Mouse (Mus musculus) liver, adult 2 months (tissue): Measurements from ENCODE around the gene Noxo1. TPM values are rescaled to one million over a fixed set of nuclear protein-coding genes. Genes with fewer than 3 reads are reported as not detected.
"Not testable (repeated sequence)": the region's sequence is repeated elsewhere in the genome, so short reads cannot be mapped to it uniquely, and the experiment has no call there.

ENCODE experiments used
- DNase-seq: peaks from one replicate; pipeline ENCODE4 v3.0.0-alpha.2; 2011; ENCODE audit warnings: low read depth, low spot score; ENCODE audit errors: extremely low read depth
- H3K27ac ChIP-seq: fragments of 200-500 bp; replicated peaks from 2 replicates; pipeline ENCODE4 v1.5.1; 2012; ENCODE audit warnings: low read depth, mild to moderate bottlenecking, control low read depth, inconsistent platforms, low read length; ENCODE audit not compliant: insufficient read depth
- H3K27me3 ChIP-seq: fragments of 200-500 bp; 2 replicates; pipeline ENCODE4 v1.6.1; 2012; ENCODE audit warnings: mild to moderate bottlenecking, moderate library complexity, low read length, inconsistent platforms; ENCODE audit not compliant: control insufficient read depth, insufficient read depth
- H3K36me3 ChIP-seq: fragments of 200-500 bp; 2 replicates; pipeline ENCODE4 v1.6.1; 2012; ENCODE audit warnings: low read length, inconsistent platforms; ENCODE audit not compliant: control insufficient read depth, insufficient read depth
- H3K4me1 ChIP-seq: fragments of 200-500 bp; 2 replicates; pipeline ENCODE4 v1.6.1; 2011; ENCODE audit warnings: low read length; ENCODE audit not compliant: control insufficient read depth, insufficient read depth
- H3K4me3 ChIP-seq: fragments of 200-500 bp; 2 replicates; pipeline ENCODE4 v1.5.1; 2011; ENCODE audit warnings: low read depth, mild to moderate bottlenecking, control low read depth, low read length, moderate library complexity; ENCODE audit not compliant: insufficient read depth
- H3K79me2 ChIP-seq: fragments of 200-500 bp; 2 replicates; pipeline ENCODE4 v1.6.1; 2012; ENCODE audit warnings: inconsistent platforms, mild to moderate bottlenecking, low read length, moderate library complexity; ENCODE audit not compliant: control insufficient read depth, insufficient read depth
- H3K9ac ChIP-seq: fragments of 200-500 bp; 2 replicates; pipeline ENCODE4 v1.6.1; 2012; ENCODE audit warnings: low read depth, mild to moderate bottlenecking, control low read depth, inconsistent platforms, low read length
- CTCF ChIP-seq: fragments of 200-500 bp; IDR thresholded peaks from 2 replicates; pipeline ENCODE4 v1.5.1; 2011; ENCODE audit warnings: low read depth, low read length, control low read depth
- POLR2A ChIP-seq: fragments of 200-500 bp; IDR thresholded peaks from 2 replicates; pipeline ENCODE4 v1.6.1; 2011; ENCODE audit warnings: low read length, control low read depth; ENCODE audit not compliant: insufficient read depth; ENCODE audit errors: extremely low read depth
- WGBS: fragments of 180-500 bp; shearing (Covaris S2); methylation state at CpG from one replicate; pipeline ENCODE4 v1.1.7; 2018; 5-methylcytosine and 5-hydroxymethylcytosine counted together
- polyA plus RNA-seq: library from polyadenylated mRNA; depleted of rRNA; stranded (reverse); fragments of >200 nt; gene quantifications from 2 replicates; pipeline ENCODE4 v1.2.3, GENCODE M21; 2012
- total RNA-seq: library from RNA; depleted of rRNA; stranded (reverse); fragments of >200 nt; gene quantifications from 2 replicates; pipeline ENCODE4 v1.2.3, GENCODE M21; 2014

The Noxo1 gene
- total and polyA plus RNA-seq, 2 experiments = 0.37 to 2.7 TPM

DNA sequence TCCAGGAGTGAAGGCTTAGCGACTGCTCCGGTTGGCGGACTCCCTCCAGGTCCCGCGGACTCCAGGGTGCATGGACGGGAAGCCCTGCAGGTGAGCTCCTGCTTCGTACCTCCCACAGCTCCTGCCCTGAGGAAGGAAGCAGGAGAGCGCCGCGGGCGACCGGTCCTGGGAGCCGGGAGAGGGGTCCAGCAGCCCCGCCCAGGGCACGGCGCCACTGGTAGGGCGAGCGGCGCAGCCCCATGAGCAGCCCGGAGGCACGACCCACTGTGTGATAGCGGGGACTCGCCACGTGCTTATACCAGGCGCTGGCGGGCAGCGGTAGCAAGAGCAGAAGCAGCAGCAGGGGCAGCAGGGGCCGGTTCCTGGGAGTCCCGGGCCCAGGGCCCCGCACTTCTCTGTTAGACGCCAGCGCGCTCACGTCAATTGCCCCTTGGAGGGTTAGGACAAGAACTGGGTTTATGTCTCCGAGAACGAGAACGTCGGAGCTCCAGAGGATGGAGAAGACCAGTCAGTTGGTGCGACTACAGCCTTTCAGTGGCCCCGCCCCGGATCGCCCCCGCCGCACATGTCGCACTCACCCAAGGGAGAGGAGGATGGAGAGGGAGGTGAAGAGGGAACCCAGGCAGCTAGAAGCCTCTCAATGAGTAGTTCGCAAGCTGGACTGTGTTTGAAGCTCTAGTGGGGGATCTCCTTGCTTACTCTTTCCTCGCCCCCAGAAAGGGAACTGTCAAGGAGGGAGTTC lies 37.8 kb upstream of the Noxo1 start, which contains the start of gene Npw:
TSS of gene Npw (minus strand) at position 441 of the 742 bp plus-strand sequence.
- Histone ChIP-seq H3K4me1 (peaks cover 7% of the 10 kb centered on the region), H3K36me3 (no peaks in the 10 kb centered on the region), H3K9ac (peak within 1 kb of the TSS; percentile 26; the same call in 1 of the 2 replicates), H3K79me2 (no peaks in the 10 kb centered on the region), H3K27me3 (peaks cover 5% of the 10 kb centered on the region), H3K4me3 (peak within 1 kb of the TSS; percentile 8; the same call in 1 of the 2 replicates), H3K27ac (no peak within 1 kb of the TSS)
- 11% methylated on average over 47 of the region's 47 CpGs for WGBS
- no peak for DNase-seq
- TF ChIP-seq POLR2A = no peak
- TF ChIP-seq CTCF = no peak

DNA sequence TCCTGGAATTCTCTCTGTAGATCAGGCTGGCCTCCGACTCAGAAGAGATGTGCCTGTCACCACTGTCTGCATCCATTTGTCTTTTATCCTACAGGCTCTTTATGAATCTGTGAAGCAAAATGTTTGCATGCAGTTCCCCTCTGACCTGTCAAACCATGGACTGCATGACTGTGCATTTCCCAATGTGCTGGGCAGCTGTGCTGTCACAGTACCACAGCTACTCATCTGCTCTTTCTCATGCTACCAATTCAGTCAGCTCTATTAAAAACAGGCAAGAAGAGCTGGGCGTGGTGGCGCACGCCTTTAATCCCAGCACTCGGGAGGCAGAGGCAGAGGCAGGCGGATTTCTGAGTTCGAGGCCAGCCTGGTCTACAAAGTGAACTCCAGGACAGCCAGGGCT lies 29.0 kb upstream of the Noxo1 start:
- not testable (repeated sequence) for H3K27ac ChIP-seq, H3K27me3 ChIP-seq, H3K9ac ChIP-seq, H3K4me3 ChIP-seq, H3K36me3 ChIP-seq, DNase-seq
- Histone ChIP-seq H3K79me2 (peaks cover 16% of the 10 kb centered on the region; the same call in 1 of the 2 replicates), H3K4me1 (peaks cover 15% of the 10 kb centered on the region)
- WGBS = 65% methylated on average over 7 of the region's 7 CpGs

- Histone ChIP-seq H3K4me3 (no peak overlapping the region), H3K27ac (no peak overlapping the region), H3K27me3 (no peaks in the 10 kb centered on the region), H3K36me3 (no peaks in the 10 kb centered on the region), H3K9ac (no peak overlapping the region), H3K79me2 (peaks cover 16% of the 10 kb centered on the region; the same call in 1 of the 2 replicates), H3K4me1 (peaks cover 17% of the 10 kb centered on the region)
- DNase-seq = peak; percentile 77
- TF ChIP-seq POLR2A = no peak
- TF ChIP-seq CTCF = peak; percentile 67
- 9% methylated on average over 6 of the region's 6 CpGs for WGBS
These were observed 28.6 kb upstream of the Noxo1 start for GRCm38 (mm10) chr17:24667416-24667815.

DNA sequence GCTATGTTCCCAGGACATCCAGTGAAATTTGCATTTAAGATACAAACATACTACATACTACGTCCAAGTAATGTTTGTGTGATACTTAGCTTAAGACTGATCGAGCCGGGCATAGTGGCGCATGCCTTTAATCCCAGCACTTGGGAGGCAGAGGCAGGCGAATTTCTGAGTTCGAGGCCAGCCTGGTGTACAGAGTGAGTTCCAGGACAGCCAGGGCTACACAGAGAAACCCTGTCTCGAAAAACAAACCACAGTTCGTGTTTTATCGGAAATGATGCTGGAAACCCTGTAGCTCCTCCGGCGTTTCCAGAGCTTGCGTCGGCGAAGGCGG lies 26.9 kb upstream of the Noxo1 start:
- peak overlapping the region; percentile 23 for H3K27ac ChIP-seq
- peak overlapping the region; percentile 26 for H3K9ac ChIP-seq
- peaks cover 28% of the 10 kb centered on the region; the same call in 1 of the 2 replicates for H3K79me2 ChIP-seq
- peak overlapping the region; percentile 13 for H3K4me3 ChIP-seq
- peaks cover 17% of the 10 kb centered on the region for H3K4me1 ChIP-seq
- H3K27me3 ChIP-seq, H3K36me3 ChIP-seq, DNase-seq: not testable (repeated sequence)
- 5% methylated on average over 15 of the region's 15 CpGs for WGBS

GRCm38 (mm10) chr17:24669545-24670245 lies 26.3 kb upstream of the Noxo1 start, which contains the start of gene Zfp598:
Zfp598 (plus strand) TSS chr17:24669687.
- DNase-seq = peak; percentile 71
- WGBS = under 1% methylated on average over 77 of the region's 80 CpGs
- peak; percentile 43; the same call in 1 of the 2 replicates for TF ChIP-seq POLR2A
- peak; percentile 16; the same call in 1 of the 2 replicates for TF ChIP-seq CTCF
- Histone ChIP-seq H3K4me1 (peaks cover 17% of the 10 kb centered on the region), H3K4me3 (peak within 1 kb of the TSS; percentile 94), H3K79me2 (peaks cover 31% of the 10 kb centered on the region; the same call in 1 of the 2 replicates), H3K27ac (peak within 1 kb of the TSS; percentile 94), H3K27me3 (no peaks in the 10 kb centered on the region), H3K36me3 (no peaks in the 10 kb centered on the region), H3K9ac (peak within 1 kb of the TSS; percentile 98)
